Mouse (Mus musculus) testis, postnatal 14 days (tissue): ENCODE results near the gene Hsd17b2.
"Not testable (repeated sequence)": the region's sequence is repeated elsewhere in the genome, so short reads cannot be mapped to it uniquely, and the experiment has no call there.

Experiments
- DNase-seq: peaks from one replicate; pipeline ENCODE4 v3.0.0; 2021; ENCODE audit warnings: low spot score

The Hsd17b2 gene

DNA sequence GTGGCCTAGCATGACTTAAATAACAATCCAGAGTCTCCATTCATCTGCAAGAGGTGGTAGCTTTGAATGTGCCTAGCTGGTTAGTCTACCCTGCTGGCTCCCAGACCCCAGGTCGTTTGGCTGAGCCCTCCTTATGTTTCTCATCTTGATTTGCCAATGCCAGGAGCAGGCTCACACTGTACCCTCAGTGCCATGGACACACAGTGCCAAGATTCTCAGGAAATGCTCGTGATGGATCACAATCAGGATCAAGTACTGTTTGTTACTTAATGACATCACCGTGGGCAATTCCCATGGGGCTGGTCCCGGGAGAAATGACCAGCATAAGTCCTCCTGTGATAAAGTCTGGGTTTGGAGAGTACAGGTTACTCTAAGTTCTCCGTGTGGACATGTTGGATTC lies 14.2 kb downstream of the Hsd17b2 start:
- no peak for DNase-seq

GRCm38 (mm10) chr8:117718152-117718860 lies 16.6 kb downstream of the Hsd17b2 start:
- DNase-seq = peak; percentile 65

DNA sequence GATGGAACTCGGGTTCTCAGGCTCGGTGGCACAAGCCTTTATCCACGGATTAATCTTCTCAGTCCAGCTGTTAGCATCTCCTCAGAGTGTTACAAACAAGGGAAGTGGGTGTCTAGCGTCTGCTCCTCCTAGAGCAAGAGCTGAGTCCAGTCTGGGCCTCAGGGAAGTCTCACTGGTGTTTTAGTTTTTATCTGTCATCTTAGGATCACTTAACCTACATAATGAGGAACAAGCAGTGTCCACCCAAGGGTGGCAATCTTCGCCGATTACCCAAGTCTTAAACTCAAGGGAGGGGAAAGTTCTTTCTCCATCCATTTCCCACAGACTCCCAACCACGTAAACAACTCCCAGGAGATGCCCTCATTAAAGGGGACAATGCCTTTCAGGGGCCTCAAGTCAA lies 24.8 kb downstream of the Hsd17b2 start:
- no peak for DNase-seq

DNA sequence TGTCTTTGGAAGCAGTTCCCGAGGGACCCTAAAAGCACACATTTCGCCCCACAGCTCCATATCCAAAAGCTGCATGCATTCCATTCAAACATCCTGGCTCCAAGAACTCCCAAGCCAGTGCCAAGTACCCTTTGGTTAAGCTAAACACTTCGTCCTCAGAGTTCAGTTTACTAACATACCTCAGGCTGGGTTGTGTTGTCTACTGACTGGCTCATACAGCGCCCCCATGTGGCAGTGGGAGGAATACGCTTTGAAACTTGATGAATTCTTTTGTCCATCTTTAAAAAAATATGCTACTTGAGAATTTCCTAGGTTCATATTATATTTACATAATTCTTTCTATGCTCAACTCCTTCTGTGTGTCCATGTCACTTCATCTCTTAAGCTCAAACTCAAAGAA lies 25.9 kb downstream of the Hsd17b2 start:
- no peak for DNase-seq

DNA sequence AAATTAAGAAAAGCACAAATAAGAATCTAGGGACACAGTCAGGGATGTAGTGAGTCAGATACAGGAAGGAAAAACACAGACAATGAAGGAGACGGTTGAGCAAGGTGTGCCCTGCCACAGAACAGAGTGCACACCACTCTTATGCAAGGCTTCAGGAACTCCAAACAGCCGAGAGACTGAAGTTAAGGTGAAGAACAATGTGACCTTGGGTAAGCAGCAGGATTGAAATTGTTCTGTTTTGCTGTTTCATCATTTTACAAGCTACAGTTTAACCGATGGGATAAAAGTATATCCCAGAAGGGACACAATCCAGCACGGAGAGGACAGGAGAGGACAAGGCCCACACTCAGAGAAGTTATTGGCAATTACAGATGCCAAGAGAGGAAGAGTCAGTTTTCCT lies 26.5 kb downstream of the Hsd17b2 start:
- DNase-seq = no peak

GRCm38 (mm10) chr8:117730980-117731379 lies 29.3 kb downstream of the Hsd17b2 start:
- no peak for DNase-seq

DNA sequence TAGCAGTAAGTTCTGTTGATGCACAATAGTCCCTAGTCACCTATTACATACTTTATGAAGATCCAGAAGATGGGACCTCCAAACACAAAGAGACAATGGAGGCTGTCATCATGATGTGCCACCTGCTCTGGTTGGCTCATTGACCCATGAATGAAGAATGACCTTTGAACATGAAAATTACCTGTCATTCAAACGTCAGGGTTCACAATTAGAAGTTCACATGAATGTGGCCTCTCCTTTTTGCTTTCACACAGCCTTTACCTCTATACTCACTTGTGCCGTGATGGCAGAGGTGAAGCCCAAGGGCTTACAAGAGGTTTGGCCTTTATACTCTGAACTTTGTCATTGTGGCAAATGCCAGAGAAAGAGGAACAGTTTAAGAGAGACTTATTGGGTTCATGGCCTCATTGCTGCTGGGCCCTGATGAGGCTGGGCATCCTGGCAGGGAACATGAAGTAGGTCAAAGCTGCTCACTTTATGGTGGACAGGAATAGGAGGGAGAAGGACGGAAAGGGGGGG lies 35.0 kb downstream of the Hsd17b2 start:
- DNase-seq = no peak

DNA sequence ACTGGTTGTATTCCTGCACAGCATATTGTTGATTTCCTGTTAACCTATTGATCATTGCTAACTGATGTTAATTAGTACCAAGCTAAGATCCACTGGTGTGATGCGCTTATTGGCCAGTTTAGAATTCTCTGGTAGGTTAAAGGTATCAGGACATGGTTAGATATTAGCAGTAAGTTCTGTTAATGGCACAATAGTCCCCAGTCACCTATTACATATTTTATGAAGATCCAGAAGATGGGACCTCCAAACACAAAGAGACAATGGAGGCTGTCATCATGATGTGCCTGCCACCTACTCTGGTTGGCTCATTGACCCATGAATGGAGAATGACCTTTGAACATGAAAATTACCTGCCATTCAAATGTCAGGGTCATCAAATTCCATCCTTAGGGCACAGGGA lies 36.5 kb downstream of the Hsd17b2 start:
- DNase-seq = not testable (repeated sequence)

DNA sequence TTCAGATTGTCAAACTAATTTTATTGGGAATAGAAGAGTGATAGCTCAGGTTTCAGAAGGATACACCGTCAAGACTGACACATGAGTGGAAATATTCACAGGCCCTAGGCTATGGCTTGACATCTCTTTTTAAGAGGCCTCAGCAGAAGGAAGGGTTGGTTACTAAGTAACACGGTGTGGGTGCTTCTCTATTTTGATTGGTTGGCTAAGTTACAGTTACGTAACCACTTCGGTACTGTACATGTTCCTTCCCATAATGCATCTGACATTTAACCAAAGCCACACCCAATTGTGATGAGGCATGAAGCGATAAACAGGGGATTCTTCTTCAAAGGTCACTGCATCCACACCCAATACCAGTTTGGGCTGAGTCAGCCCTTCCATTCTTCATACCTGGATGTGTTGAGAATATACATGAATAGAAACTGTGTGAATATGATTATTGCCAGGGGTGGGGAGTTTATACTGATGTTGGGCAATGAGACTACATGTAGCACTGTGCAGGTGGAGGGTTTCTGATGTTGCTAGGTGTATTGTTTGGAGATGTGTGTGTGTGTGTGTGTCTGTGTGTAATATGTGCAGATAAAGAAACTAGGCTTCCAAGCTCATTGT lies 38.8 kb downstream of the Hsd17b2 start:
- no peak for DNase-seq

- DNase-seq = no peak
Observed at GRCm38 (mm10) chr8:117742431-117743012, 40.8 kb downstream of the Hsd17b2 start.

- DNase-seq = no peak
Observed at GRCm38 (mm10) chr8:117746651-117747050, 44.9 kb downstream of the Hsd17b2 start.

- DNase-seq = no peak
Observed at GRCm38 (mm10) chr8:117747428-117747827, 45.7 kb downstream of the Hsd17b2 start.

- DNase-seq = no peak
Observed at GRCm38 (mm10) chr8:117747886-117748730, 46.4 kb downstream of the Hsd17b2 start.

GRCm38 (mm10) chr8:117749436-117749835 lies 47.7 kb downstream of the Hsd17b2 start:
- no peak for DNase-seq

DNA sequence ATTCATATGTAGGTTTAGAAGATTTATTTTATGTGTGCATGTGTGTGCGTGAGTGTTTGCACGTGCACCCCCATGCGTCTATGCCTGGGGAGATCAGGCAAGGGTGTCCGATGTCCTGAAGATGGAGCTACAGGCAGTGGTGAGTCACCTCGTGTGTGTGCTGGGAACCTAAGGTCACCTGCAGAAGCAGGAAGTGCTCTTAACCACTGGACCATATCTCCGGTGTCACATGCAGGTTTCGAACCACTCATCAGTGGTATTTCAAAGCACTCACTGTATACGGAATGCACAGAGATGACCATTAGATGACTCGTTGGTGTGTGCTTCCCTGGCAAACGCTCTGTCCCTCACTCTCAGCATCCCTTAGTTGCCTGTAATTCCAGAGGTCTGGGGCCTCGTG lies 56.2 kb downstream of the Hsd17b2 start:
- DNase-seq = no peak

DNA sequence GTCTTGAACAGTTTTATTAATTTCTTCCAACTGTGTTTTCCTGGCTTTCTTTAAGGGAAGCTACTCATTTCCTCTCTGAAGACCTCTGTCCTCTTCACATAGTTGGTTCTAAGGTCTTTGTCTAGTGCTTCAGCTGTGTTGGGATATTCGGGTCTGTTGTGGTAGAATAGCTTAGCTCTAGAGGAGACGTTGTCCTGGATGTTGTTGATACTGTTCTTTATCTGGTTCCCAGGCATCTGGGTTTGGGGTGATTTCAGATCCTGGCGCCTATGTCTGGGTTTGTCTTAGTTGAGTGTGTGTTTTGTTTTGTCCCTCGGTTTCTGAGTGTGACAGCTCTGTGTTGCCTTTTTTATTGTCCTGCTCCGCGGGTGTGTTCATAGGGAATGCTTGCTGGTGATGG lies 61.1 kb downstream of the Hsd17b2 start:
- no peak for DNase-seq

DNA sequence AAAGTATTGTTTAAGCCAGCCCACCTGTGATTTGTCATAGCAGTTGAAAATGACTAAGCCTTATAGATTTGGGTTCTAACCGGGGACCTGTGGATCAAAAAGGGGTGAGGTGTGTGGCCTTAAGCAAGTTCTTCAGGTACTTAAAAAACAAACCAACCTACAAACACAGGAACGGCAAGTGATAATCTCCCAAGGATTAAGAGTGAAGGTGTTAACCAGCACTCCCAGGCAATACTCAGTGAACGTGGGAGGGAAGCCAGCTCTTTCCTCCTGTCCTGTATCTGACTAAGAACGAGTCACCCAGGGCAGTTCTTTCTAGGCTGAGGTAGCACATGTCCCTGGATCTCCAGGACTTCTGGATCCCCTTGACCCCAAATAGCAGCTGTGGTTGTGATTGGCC lies 62.9 kb downstream of the Hsd17b2 start:
- DNase-seq = no peak

DNA sequence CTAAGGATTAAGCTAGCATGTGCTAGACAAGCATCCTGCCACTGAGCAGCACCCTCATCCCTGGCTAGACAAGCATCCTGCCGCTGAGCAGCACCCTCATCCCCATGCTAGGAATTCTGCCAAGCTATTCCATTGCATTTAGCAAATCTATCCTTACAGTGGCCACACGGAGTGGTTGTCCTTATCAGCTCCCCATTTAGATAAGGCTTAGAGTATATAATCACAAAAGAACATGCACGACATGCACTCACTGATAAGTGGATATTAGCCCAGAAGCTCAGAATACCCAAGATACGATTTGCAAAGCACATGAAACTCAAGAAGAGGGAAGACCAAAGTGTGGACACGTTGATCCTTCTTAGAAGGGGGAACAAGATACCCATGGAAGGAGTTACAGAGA lies 64.2 kb downstream of the Hsd17b2 start:
- DNase-seq = no peak

- no peak for DNase-seq
Observed at GRCm38 (mm10) chr8:117768971-117769370, 67.3 kb downstream of the Hsd17b2 start.

- peak; percentile 45 for DNase-seq
Observed at GRCm38 (mm10) chr8:117771115-117771836, 69.6 kb downstream of the Hsd17b2 start.

DNA sequence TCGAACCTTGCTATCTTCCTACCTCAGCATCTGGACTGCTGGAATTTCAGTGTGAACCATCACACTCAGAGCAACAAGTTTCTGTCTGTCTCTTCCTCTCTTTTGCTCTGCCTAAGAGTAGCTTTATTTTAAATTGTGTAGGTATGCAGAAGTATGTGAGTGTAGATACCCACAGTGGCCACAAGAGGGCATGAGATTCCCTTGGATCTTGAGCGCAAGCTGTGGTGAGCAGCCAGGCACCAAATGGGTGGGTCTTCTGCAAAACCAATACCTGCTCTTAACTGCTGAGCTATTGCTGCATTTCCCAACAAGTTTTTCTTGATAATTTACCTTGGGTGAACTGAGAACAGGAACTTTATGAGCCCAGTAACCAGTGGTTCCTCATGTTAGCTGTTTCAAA lies 70.4 kb downstream of the Hsd17b2 start:
- DNase-seq = no peak

- no peak for DNase-seq
Observed at GRCm38 (mm10) chr8:117772597-117772996, 70.9 kb downstream of the Hsd17b2 start.
